Mouse (Mus musculus) midbrain, embryonic 12.5 days (tissue): Measurements from ENCODE around the gene Tcp1. TPM values are rescaled to one million over a fixed set of nuclear protein-coding genes. Genes with fewer than 3 reads are reported as not detected.
A peak's percentile ranks its signal among the peaks of the same experiment; 100 is the strongest.
"Not testable (repeated sequence)": the region's sequence is repeated elsewhere in the genome, so short reads cannot be mapped to it uniquely, and the experiment has no call there.

Experiments
- ATAC-seq: fragments of 200-750 bp; cut with Nextera tagmentation; 2 replicates; pipeline ENCODE4 v1.8.0; 2017; ENCODE audit warnings: low read depth, moderate TSS enrichment, moderate library complexity; ENCODE audit not compliant: low FRiP score
- H3K27ac ChIP-seq: fragments of 300-500 bp; sonication (generic); replicated peaks from 2 replicates; pipeline ENCODE4 v1.5.1; 2016; ENCODE audit warnings: mild to moderate bottlenecking
- H3K27me3 ChIP-seq: fragments of 300-500 bp; sonication (generic); 2 replicates; pipeline ENCODE4 v1.6.1; 2016; ENCODE audit warnings: mild to moderate bottlenecking
- H3K36me3 ChIP-seq: fragments of 300-500 bp; sonication (generic); 2 replicates; pipeline ENCODE4 v1.6.1; 2016
- H3K4me1 ChIP-seq: fragments of 300-500 bp; sonication (generic); 2 replicates; pipeline ENCODE4 v1.6.1; 2016
- H3K4me2 ChIP-seq: fragments of 300-500 bp; sonication (generic); replicated peaks from 2 replicates; pipeline ENCODE4 v1.6.1; 2016; ENCODE audit warnings: mild to moderate bottlenecking, moderate library complexity
- H3K4me3 ChIP-seq: fragments of 300-500 bp; sonication (generic); 2 replicates; pipeline ENCODE4 v1.5.1; 2016; ENCODE audit warnings: mild to moderate bottlenecking
- H3K9ac ChIP-seq: fragments of 300-500 bp; sonication (generic); replicated peaks from 2 replicates; pipeline ENCODE4 v1.6.1; 2016; ENCODE audit warnings: mild to moderate bottlenecking, moderate library complexity
- H3K9me3 ChIP-seq: fragments of 300-500 bp; sonication (generic); 2 replicates; pipeline ENCODE4 v1.6.1; 2016; ENCODE audit warnings: mild to moderate bottlenecking
- WGBS: fragments of 180-500 bp; shearing (Covaris S2); methylation state at CpG from one replicate; pipeline ENCODE4 v1.1.7; 2016; 5-methylcytosine and 5-hydroxymethylcytosine counted together
- polyA plus RNA-seq: library from polyadenylated mRNA; unstranded; fragments of >200 nt; fragmentation: Nextera tagmentation; extraction: Ambion mirVana; gene quantifications from 2 replicates; pipeline ENCODE4 v1.2.1, GENCODE M21; 2016

Tcp1 gene
- polyA plus RNA-seq, 1 experiment from 2014 or later, result 463 TPM

- no peak overlapping the region for H3K4me2 ChIP-seq
- no peak for ATAC-seq
- no peak overlapping the region for H3K4me3 ChIP-seq
- peaks cover 6% of the 10 kb centered on the region for H3K4me1 ChIP-seq
- H3K27me3 ChIP-seq, result no peaks in the 10 kb centered on the region
- no peaks in the 10 kb centered on the region for H3K9me3 ChIP-seq
- WGBS, result 92% methylated on average over 1 of the region's 1 CpGs
- H3K9ac ChIP-seq, result no peak overlapping the region
- no peak overlapping the region for H3K27ac ChIP-seq
- H3K36me3 ChIP-seq, result peaks cover 69% of the 10 kb centered on the region
These were observed 5.6 kb downstream of the Tcp1 start for GRCm38 (mm10) chr17:12921073-12921472.

GRCm38 (mm10) chr17:12925001-12925400 is 9.5 kb downstream of the Tcp1 start:
- Histone ChIP-seq H3K4me3 (no peak overlapping the region), H3K36me3 (peaks cover 70% of the 10 kb centered on the region), H3K9ac (no peak overlapping the region), H3K4me2 (no peak overlapping the region), H3K27me3 (no peaks in the 10 kb centered on the region), H3K9me3 (no peaks in the 10 kb centered on the region), H3K27ac (no peak overlapping the region), H3K4me1 (no peaks in the 10 kb centered on the region)
- 92% methylated on average over 3 of the region's 3 CpGs for WGBS
- no peak for ATAC-seq

GRCm38 (mm10) chr17:12925703-12926180 is 10.2 kb downstream of the Tcp1 start:
- 92% methylated on average over 8 of the region's 8 CpGs for WGBS
- no peak for ATAC-seq
- Histone ChIP-seq H3K9me3 (no peaks in the 10 kb centered on the region), H3K4me2 (no peak overlapping the region), H3K9ac (no peak overlapping the region), H3K27me3 (no peaks in the 10 kb centered on the region), H3K27ac (no peak overlapping the region), H3K4me1 (no peaks in the 10 kb centered on the region), H3K4me3 (no peak overlapping the region), H3K36me3 (peaks cover 63% of the 10 kb centered on the region)

GRCm38 (mm10) chr17:12931576-12931975 is 16.1 kb downstream of the Tcp1 start:
- not testable (repeated sequence) for H3K9me3 ChIP-seq, H3K4me1 ChIP-seq, ATAC-seq, H3K27ac ChIP-seq, H3K4me2 ChIP-seq, H3K4me3 ChIP-seq, H3K9ac ChIP-seq, H3K36me3 ChIP-seq, H3K27me3 ChIP-seq
- 88% methylated on average over 5 of the region's 5 CpGs for WGBS

- Histone ChIP-seq H3K27ac (no peak overlapping the region), H3K9ac (no peak overlapping the region), H3K4me2 (no peak overlapping the region), H3K27me3 (no peaks in the 10 kb centered on the region), H3K36me3 (no peaks in the 10 kb centered on the region), H3K4me1 (peaks cover 14% of the 10 kb centered on the region), H3K9me3 (no peaks in the 10 kb centered on the region), H3K4me3 (no peak overlapping the region)
- ATAC-seq, result no peak
- 53% methylated on average over 4 of the region's 4 CpGs for WGBS
These were observed 20.2 kb downstream of the Tcp1 start for GRCm38 (mm10) chr17:12935719-12936118.

- ATAC-seq, result no peak
- 86% methylated on average over 2 of the region's 2 CpGs for WGBS
These were observed 22.0 kb downstream of the Tcp1 start for GRCm38 (mm10) chr17:12937412-12937970.

GRCm38 (mm10) chr17:12938077-12938476 is 22.6 kb downstream of the Tcp1 start:
- ATAC-seq, result peak; percentile 68
- 33% methylated on average over 2 of the region's 2 CpGs for whole genome bisulfite sequencing

More at GRCm38 (mm10) chr17:12937412-12937970, 22.0 kb downstream of the Tcp1 start:
- Histone ChIP-seq H3K4me1 (peaks cover 14% of the 10 kb centered on the region), H3K9ac (no peak overlapping the region), H3K9me3 (no peaks in the 10 kb centered on the region), H3K27me3 (no peaks in the 10 kb centered on the region), H3K27ac (no peak overlapping the region), H3K4me2 (no peak overlapping the region), H3K4me3 (no peak overlapping the region), H3K36me3 (peaks cover 5% of the 10 kb centered on the region; the same call in 1 of the 2 replicates)

GRCm38 (mm10) chr17:12939377-12940148 is 24.1 kb downstream of the Tcp1 start:
- Histone ChIP-seq H3K36me3 (peaks cover 23% of the 10 kb centered on the region), H3K9ac (0 out of 2 replicates have a peak overlapping the region, but pooled peaks have one; percentile 15), H3K4me2 (peak overlapping the region; percentile 50), H3K4me1 (peaks cover 14% of the 10 kb centered on the region), H3K4me3 (peak overlapping the region; percentile 24)
- H3K27ac ChIP-seq, H3K27me3 ChIP-seq, H3K9me3 ChIP-seq: not testable (repeated sequence)
- WGBS, result 33% methylated on average over 3 of the region's 12 CpGs
- peak; percentile 39 for ATAC-seq

More at GRCm38 (mm10) chr17:12938077-12938476, 22.6 kb downstream of the Tcp1 start:
- H3K9me3 ChIP-seq, result no peaks in the 10 kb centered on the region
- H3K4me2 ChIP-seq, result no peak overlapping the region
- no peaks in the 10 kb centered on the region for H3K27me3 ChIP-seq
- H3K27ac ChIP-seq, result no peak overlapping the region
- H3K36me3 ChIP-seq, result peaks cover 11% of the 10 kb centered on the region
- H3K4me1 ChIP-seq, result peaks cover 14% of the 10 kb centered on the region
- no peak overlapping the region for H3K9ac ChIP-seq
- no peak overlapping the region for H3K4me3 ChIP-seq

GRCm38 (mm10) chr17:12940151-12940805 is 24.8 kb downstream of the Tcp1 start, which contains the start of gene Acat3:
Gene Acat3, minus strand, starts transcription at chr17:12940600.
- H3K36me3 ChIP-seq, result peaks cover 30% of the 10 kb centered on the region
- H3K27me3 ChIP-seq, result no peaks in the 10 kb centered on the region
- H3K9me3 ChIP-seq, result no peaks in the 10 kb centered on the region
- ATAC-seq, result peak; percentile 34
- peak within 1 kb of the TSS; percentile 24 for H3K4me3 ChIP-seq
- H3K27ac ChIP-seq, result no peak within 1 kb of the TSS
- H3K9ac ChIP-seq, result 0 out of 2 replicates have a peak within 1 kb of the TSS, but pooled peaks have one; percentile 15
- peaks cover 14% of the 10 kb centered on the region for H3K4me1 ChIP-seq
- 16% methylated on average over 27 of the region's 27 CpGs for WGBS
- peak within 1 kb of the TSS; percentile 50 for H3K4me2 ChIP-seq

GRCm38 (mm10) chr17:12941543-12942260 is 26.2 kb downstream of the Tcp1 start:
- no peak overlapping the region for H3K4me2 ChIP-seq
- no peaks in the 10 kb centered on the region for H3K27me3 ChIP-seq
- no peaks in the 10 kb centered on the region for H3K9me3 ChIP-seq
- H3K4me3 ChIP-seq, result no peak overlapping the region
- H3K4me1 ChIP-seq, result peaks cover 14% of the 10 kb centered on the region
- peaks cover 43% of the 10 kb centered on the region for H3K36me3 ChIP-seq
- ATAC-seq, result no peak
- no peak overlapping the region for H3K27ac ChIP-seq
- H3K9ac ChIP-seq, result no peak overlapping the region
- 77% methylated on average over 8 of the region's 8 CpGs for WGBS

- peaks cover 46% of the 10 kb centered on the region for H3K36me3 ChIP-seq
These were observed 27.1 kb downstream of the Tcp1 start for GRCm38 (mm10) chr17:12942459-12943162.

More at GRCm38 (mm10) chr17:12942459-12943162, 27.1 kb downstream of the Tcp1 start:
- Histone ChIP-seq H3K4me1 (peaks cover 11% of the 10 kb centered on the region), H3K27me3 (no peaks in the 10 kb centered on the region), H3K9me3 (no peaks in the 10 kb centered on the region), H3K4me2 (no peak overlapping the region), H3K9ac (no peak overlapping the region), H3K4me3 (no peak overlapping the region), H3K27ac (no peak overlapping the region)
- no peak for ATAC-seq
- 95% methylated on average over 6 of the region's 6 CpGs for WGBS
